Mouse (Mus musculus) spleen, postnatal 4 days (tissue): ENCODE measurements at regions not wholly inside any gene's neighbourhood (a gene's known extent, or its start where the extent isn't known, plus 50 kb on each side); places are given as distances from the start of the nearest gene placed in this dataset.

Experiments
- DNase-seq, 2 experiments: peaks; one replicate each; pipeline ENCODE4 v3.0.0; 2022; ENCODE audit warnings: low spot score in 2 of 2

- DNase-seq: no peak
These were observed 209.4 kb upstream of the Inhba start for GRCm38 (mm10) chr13:15802043-15802795.

- DNase-seq: no peak
These were observed 207.7 kb upstream of the Inhba start for GRCm38 (mm10) chr13:15803965-15804364.

- DNase-seq: no peak
These were observed 204.7 kb upstream of the Inhba start for GRCm38 (mm10) chr13:15806925-15807324.

GRCm38 (mm10) chr13:15822261-15822850 is 189.3 kb upstream of the Inhba start:
- no peak for DNase-seq

GRCm38 (mm10) chr13:15845806-15846205 is 165.8 kb upstream of the Inhba start:
- no peak for DNase-seq

GRCm38 (mm10) chr13:15848017-15848416 is 163.6 kb upstream of the Inhba start:
- DNase-seq: no peak

- no peak for DNase-seq
These were observed 162.5 kb upstream of the Inhba start for GRCm38 (mm10) chr13:15849129-15849528.

GRCm38 (mm10) chr13:15850358-15850757 is 161.3 kb upstream of the Inhba start:
- no peak for DNase-seq

- no peak for DNase-seq
These were observed 158.6 kb upstream of the Inhba start for GRCm38 (mm10) chr13:15853022-15853566.

GRCm38 (mm10) chr13:15862941-15863340 is 148.7 kb upstream of the Inhba start:
- no peak for DNase-seq

- no peak for DNase-seq
These were observed 148.3 kb upstream of the Inhba start for GRCm38 (mm10) chr13:15863344-15863743.

GRCm38 (mm10) chr13:15867046-15867561 is 144.5 kb upstream of the Inhba start:
- no peak for DNase-seq

- DNase-seq: no peak
These were observed 134.0 kb upstream of the Inhba start for GRCm38 (mm10) chr13:15877606-15878005.

GRCm38 (mm10) chr13:15879576-15879975 is 132.1 kb upstream of the Inhba start:
- no peak for DNase-seq

- no peak for DNase-seq
These were observed 120.9 kb upstream of the Inhba start for GRCm38 (mm10) chr13:15890794-15891193.

- no peak for DNase-seq
These were observed 120.2 kb upstream of the Inhba start for GRCm38 (mm10) chr13:15891403-15891802.

GRCm38 (mm10) chr13:15898201-15898600 is 113.5 kb upstream of the Inhba start:
- DNase-seq: no peak

- no peak for DNase-seq
These were observed 109.7 kb upstream of the Inhba start for GRCm38 (mm10) chr13:15901710-15902675.

GRCm38 (mm10) chr13:15907806-15908205 is 103.8 kb upstream of the Inhba start:
- no peak for DNase-seq

- no peak for DNase-seq
These were observed 101.1 kb upstream of the Inhba start for GRCm38 (mm10) chr13:15910578-15910977.

GRCm38 (mm10) chr13:15911263-15911662 is 100.4 kb upstream of the Inhba start:
- DNase-seq: no peak

GRCm38 (mm10) chr13:15914270-15914669 is 97.4 kb upstream of the Inhba start:
- DNase-seq: no peak
